Mouse (Mus musculus) heart, postnatal 0 days (tissue): Measurements from ENCODE around the gene Arhgef10l. TPM values are rescaled to one million over a fixed set of nuclear protein-coding genes. Genes with fewer than 3 reads are reported as not detected.

Source experiments
- ATAC-seq: fragments of 200-750 bp; cut with Nextera tagmentation; 2 replicates; pipeline ENCODE4 v1.8.0; 2017; ENCODE audit warnings: low read depth, moderate number of reproducible peaks, moderate library complexity; ENCODE audit not compliant: insufficient read depth
- DNase-seq: peaks from one replicate; pipeline ENCODE4 v3.0.0-alpha.2; 2016; ENCODE audit warnings: low spot score
- H3K27ac ChIP-seq: fragments of 300-500 bp; sonication (generic); 2 replicates; pipeline ENCODE4 v1.5.1; 2014; ENCODE audit warnings: low read depth, mild to moderate bottlenecking
- H3K27me3 ChIP-seq: fragments of 300-500 bp; sonication (generic); 2 replicates; pipeline ENCODE4 v1.6.1; 2014; ENCODE audit warnings: low read length, mixed read lengths; ENCODE audit not compliant: control insufficient read depth, insufficient read depth
- H3K36me3 ChIP-seq: fragments of 300-500 bp; sonication (generic); replicated peaks from 2 replicates; pipeline ENCODE4 v1.6.1; 2014; ENCODE audit warnings: low read length, mixed read lengths; ENCODE audit not compliant: control insufficient read depth, insufficient read depth
- H3K4me1 ChIP-seq: fragments of 300-500 bp; sonication (generic); 2 replicates; pipeline ENCODE4 v1.6.1; 2014; ENCODE audit warnings: antibody characterized with exemption; ENCODE audit not compliant: control insufficient read depth, insufficient read depth
- H3K4me2 ChIP-seq: fragments of 300-500 bp; sonication (generic); 2 replicates; pipeline ENCODE4 v1.6.1; 2014; ENCODE audit warnings: low read depth, mild to moderate bottlenecking, low read length, moderate library complexity
- H3K4me3 ChIP-seq: fragments of 300-500 bp; sonication (generic); 2 replicates; pipeline ENCODE4 v1.5.1; 2014; ENCODE audit warnings: low read depth, low read length
- H3K9ac ChIP-seq: fragments of 300-500 bp; sonication (generic); replicated peaks from 2 replicates; pipeline ENCODE4 v1.6.1; 2014; ENCODE audit warnings: low read depth, low read length, mixed read lengths
- H3K9me3 ChIP-seq: fragments of 300-500 bp; sonication (generic); replicated peaks from 2 replicates; pipeline ENCODE4 v1.6.1; 2016; ENCODE audit warnings: low read length; ENCODE audit not compliant: control insufficient read depth
- CTCF ChIP-seq: IDR thresholded peaks from 2 replicates; pipeline ENCODE4 v1.5.1; 2016; ENCODE audit warnings: antibody characterized with exemption, control low read depth, low read depth
- EP300 ChIP-seq: IDR thresholded peaks from 2 replicates; pipeline ENCODE4 v1.6.1; 2016; ENCODE audit warnings: antibody characterized with exemption, low read depth
- WGBS: fragments of 180-500 bp; shearing (Covaris S2); extraction: QIAGEN DNeasy Blood & Tissue Kit; methylation state at CpG from one replicate; pipeline ENCODE4 v1.1.7; 2014; 5-methylcytosine and 5-hydroxymethylcytosine counted together
- polyA plus RNA-seq: library from polyadenylated mRNA; unstranded; fragments of >200 nt; fragmentation: Nextera tagmentation; extraction: Ambion mirVana; gene quantifications from 2 replicates; pipeline ENCODE4 v1.2.1, GENCODE M21; 2015
- total RNA-seq: library from RNA; depleted of rRNA; stranded (reverse); fragments of >200 nt; gene quantifications from 2 replicates; pipeline ENCODE4 v1.2.3, GENCODE M21; 2014; ENCODE audit warnings: low replicate concordance

The Arhgef10l gene
- total and polyA plus RNA-seq, 2 experiments from 2014 or later: 15.4 to 52.8 TPM

- H3K36me3 ChIP-seq: peaks cover 50% of the 10 kb centered on the region
- no peak overlapping the region for H3K27ac ChIP-seq
- no peak overlapping the region for H3K4me3 ChIP-seq
- TF ChIP-seq EP300 (no peak), CTCF (no peak)
- no peaks in the 10 kb centered on the region for H3K9me3 ChIP-seq
- no peaks in the 10 kb centered on the region for H3K27me3 ChIP-seq
- peaks cover 23% of the 10 kb centered on the region for H3K4me1 ChIP-seq
- WGBS: 91% methylated on average over 10 of the region's 10 CpGs
- ATAC-seq (no peak), DNase-seq (no peak)
- no peak overlapping the region for H3K4me2 ChIP-seq
- H3K9ac ChIP-seq: no peak overlapping the region
Measured at GRCm38 (mm10) chr4:140709617-140710016, 43.8 kb upstream of the Arhgef10l start.

GRCm38 (mm10) chr4:140709111-140709510 lies 43.3 kb upstream of the Arhgef10l start:
- WGBS: 92% methylated on average over 7 of the region's 7 CpGs
- DNase-seq: no peak
- H3K9me3 ChIP-seq: no peaks in the 10 kb centered on the region
- no peak overlapping the region for H3K4me3 ChIP-seq
- ATAC-seq: no peak
- H3K9ac ChIP-seq: no peak overlapping the region
- TF ChIP-seq CTCF (no peak), EP300 (no peak)
- no peaks in the 10 kb centered on the region for H3K27me3 ChIP-seq
- H3K4me1 ChIP-seq: peaks cover 20% of the 10 kb centered on the region
- H3K36me3 ChIP-seq: peaks cover 50% of the 10 kb centered on the region
- no peak overlapping the region for H3K4me2 ChIP-seq
- 0 out of 2 replicates have a peak overlapping the region, but pooled peaks have one; percentile 52 for H3K27ac ChIP-seq

GRCm38 (mm10) chr4:140708297-140708927 lies 42.6 kb upstream of the Arhgef10l start:
- ATAC-seq (peak; percentile 37), DNase-seq (no peak)
- Histone ChIP-seq H3K4me2 (no peak overlapping the region), H3K9ac (no peak overlapping the region; the same call in 1 of the 2 replicates), H3K27me3 (no peaks in the 10 kb centered on the region), H3K36me3 (peaks cover 48% of the 10 kb centered on the region), H3K4me3 (no peak overlapping the region), H3K4me1 (peaks cover 27% of the 10 kb centered on the region), H3K9me3 (no peaks in the 10 kb centered on the region), H3K27ac (peak overlapping the region; percentile 52; the same call in 1 of the 2 replicates)
- TF ChIP-seq CTCF: no peak
- TF ChIP-seq EP300: no peak
- WGBS: 39% methylated on average over 18 of the region's 18 CpGs

- ATAC-seq: no peak
- H3K4me3 ChIP-seq: no peak overlapping the region
- WGBS: 52% methylated on average over 4 of the region's 4 CpGs
- H3K4me1 ChIP-seq: peaks cover 27% of the 10 kb centered on the region
- no peaks in the 10 kb centered on the region for H3K27me3 ChIP-seq
- H3K4me2 ChIP-seq: no peak overlapping the region
- TF ChIP-seq CTCF (no peak), EP300 (no peak)
- peaks cover 40% of the 10 kb centered on the region for H3K36me3 ChIP-seq
- H3K27ac ChIP-seq: no peak overlapping the region
- no peaks in the 10 kb centered on the region for H3K9me3 ChIP-seq
- H3K9ac ChIP-seq: 0 out of 2 replicates have a peak overlapping the region, but pooled peaks have one; percentile 40
- no peak for DNase-seq
Measured at GRCm38 (mm10) chr4:140707615-140708014, 41.8 kb upstream of the Arhgef10l start.

GRCm38 (mm10) chr4:140704166-140704565 lies 38.4 kb upstream of the Arhgef10l start:
- ATAC-seq (no peak), DNase-seq (no peak)
- H3K36me3 ChIP-seq: peaks cover 8% of the 10 kb centered on the region
- 34% methylated on average over 4 of the region's 4 CpGs for WGBS
- TF ChIP-seq EP300 (no peak), CTCF (no peak)
- H3K9ac ChIP-seq: 0 out of 2 replicates have a peak overlapping the region, but pooled peaks have one; percentile 19
- no peak overlapping the region for H3K4me3 ChIP-seq
- H3K27ac ChIP-seq: no peak overlapping the region
- peaks cover 34% of the 10 kb centered on the region for H3K4me1 ChIP-seq
- H3K4me2 ChIP-seq: no peak overlapping the region
- H3K27me3 ChIP-seq: peaks cover 2% of the 10 kb centered on the region; the same call in 1 of the 2 replicates
- no peaks in the 10 kb centered on the region for H3K9me3 ChIP-seq
